Mouse (Mus musculus) heart, postnatal 10 days (tissue): ENCODE measurements around the gene 4930579F01Rik. TPM values are rescaled to one million over a fixed set of nuclear protein-coding genes. Genes with fewer than 3 reads are reported as not detected.
A peak's percentile ranks its signal among the peaks of the same experiment; 100 is the strongest.

Source experiments
- DNase-seq, 2 experiments: peaks; one replicate each; pipeline ENCODE4 v3.0.0; 2021
- intact Hi-C: fragments of 180-260 bp; cut with DNase I; formaldehyde crosslinking; loops from one replicate; pipeline ENCODE4 v1.15.1; 2025
- total RNA-seq, 2 experiments: library from RNA; stranded (reverse); gene quantifications; 2 replicates each; pipeline ENCODE4 v1.2.3; 2021

Gene 4930579F01Rik
- not detected for total RNA-seq

DNA sequence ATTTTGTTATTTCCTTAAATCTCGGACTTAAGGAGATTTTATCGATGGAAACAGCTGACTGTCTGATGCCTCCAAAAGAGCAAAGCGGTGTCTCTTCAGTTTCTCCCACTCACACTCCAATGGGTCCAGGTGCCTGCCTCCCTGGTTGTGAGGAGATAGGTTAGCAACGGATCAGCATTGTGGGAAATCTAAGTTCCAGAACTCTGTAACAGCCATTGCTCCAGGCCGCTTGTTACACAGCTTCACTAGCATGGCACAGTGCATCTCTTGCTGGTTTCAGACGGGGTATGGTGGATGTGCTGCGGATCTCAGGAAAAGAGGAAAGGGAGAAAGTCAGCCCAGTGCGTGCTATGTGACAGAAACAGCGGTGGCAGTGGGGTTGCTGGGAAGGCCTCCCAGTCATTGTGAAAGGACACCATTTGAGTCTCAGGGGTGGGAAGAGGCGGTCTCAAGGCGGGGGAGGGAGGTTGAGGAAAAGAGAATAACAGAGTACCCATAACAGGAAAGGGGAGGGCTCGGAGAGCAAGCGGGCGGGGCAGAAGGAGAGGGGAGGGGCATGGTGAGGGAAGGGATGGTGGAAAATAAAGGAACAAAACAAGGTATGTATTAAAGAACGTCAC is at the start of gene 4930579F01Rik:
TSS of gene 4930579F01Rik (minus strand) at position 143 of the 620 bp plus-strand sequence.
- DNase-seq, result no peak
- intact Hi-C loops, result loop anchor here (10.0 kb wide), 1 partner anchor 711 kb away; no protein-coding TSS in a partner anchor

DNA sequence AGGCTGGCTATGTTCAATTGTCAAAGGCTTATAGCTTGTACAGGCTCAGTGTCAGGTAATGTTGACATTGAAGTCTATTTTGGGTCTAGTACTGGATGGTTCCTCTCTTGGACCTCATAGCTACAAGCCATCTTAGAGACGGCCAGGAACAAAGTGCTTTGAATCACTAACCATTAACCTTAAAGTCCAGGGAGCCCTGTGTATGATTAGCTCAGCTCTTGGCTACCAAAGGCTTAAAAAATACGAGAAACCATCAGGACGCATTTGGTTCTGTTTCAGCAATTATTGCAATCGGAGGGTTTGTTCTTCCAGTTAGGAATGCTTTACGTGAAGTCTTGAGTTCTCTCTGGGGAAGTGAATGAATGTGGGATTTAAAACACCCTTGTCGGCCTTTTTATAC is 49.3 kb upstream of the 4930579F01Rik start:
- no peak for DNase-seq
- intact Hi-C loops, result no loop called here

DNA sequence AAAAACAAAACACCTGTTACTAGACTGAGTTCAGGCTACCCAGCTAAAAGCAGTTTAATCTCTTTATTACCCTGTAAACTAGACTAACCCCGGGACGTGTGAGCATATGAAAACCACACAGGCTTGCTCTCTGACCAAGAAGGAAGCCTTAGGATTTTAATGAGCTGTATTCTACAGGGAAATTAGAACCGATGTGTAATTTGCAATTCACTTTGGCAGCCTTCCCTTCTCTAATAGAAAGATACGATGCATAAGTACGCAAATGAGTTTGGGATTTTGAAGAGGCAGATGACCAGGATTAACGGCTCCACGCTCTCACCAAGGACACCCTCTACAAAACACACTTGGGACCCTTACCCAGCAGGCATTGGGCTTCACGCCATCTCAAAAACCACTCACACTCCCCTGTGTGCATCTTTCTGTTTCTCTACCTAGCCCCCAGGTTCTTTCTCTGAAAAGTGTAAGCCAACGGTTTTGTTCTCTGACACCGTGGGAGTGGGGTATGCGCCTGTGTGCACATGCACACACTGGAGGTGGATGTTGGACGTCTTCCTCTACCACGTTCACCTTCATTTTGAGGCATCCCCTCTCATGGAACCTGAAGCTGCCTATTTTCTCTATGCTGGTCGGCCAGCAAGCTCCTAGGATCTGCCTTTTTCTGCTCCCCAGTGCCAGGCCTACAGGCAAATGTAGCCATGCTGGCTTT is 48.5 kb upstream of the 4930579F01Rik start:
- no peak for DNase-seq
- intact Hi-C loops, result no loop called here

DNA sequence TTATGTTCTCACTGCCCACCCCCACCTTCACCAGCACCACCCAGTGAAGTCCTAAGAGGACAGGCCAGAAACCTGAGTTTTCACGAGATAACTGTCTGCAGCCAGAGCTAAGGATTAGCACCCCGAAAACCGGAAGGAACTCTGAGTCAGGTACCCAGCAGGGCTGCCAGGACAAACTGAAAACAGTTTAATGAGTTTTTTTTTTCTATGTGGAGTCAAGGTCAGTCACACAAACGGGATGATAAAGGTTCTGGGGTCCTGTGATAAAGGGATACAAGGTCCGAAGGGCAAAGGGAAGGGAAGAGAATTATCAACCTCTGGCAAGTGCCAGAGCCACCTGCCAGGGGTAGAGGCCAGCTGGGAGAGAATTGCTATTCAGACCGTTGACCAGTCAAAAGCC is 47.7 kb upstream of the 4930579F01Rik start:
- intact Hi-C loops, result loop anchor here (2.0 kb wide), 1 partner anchor 39 kb away; no protein-coding TSS in a partner anchor
- DNase-seq, result peak in 1 of 2 experiments; percentile 12

DNA sequence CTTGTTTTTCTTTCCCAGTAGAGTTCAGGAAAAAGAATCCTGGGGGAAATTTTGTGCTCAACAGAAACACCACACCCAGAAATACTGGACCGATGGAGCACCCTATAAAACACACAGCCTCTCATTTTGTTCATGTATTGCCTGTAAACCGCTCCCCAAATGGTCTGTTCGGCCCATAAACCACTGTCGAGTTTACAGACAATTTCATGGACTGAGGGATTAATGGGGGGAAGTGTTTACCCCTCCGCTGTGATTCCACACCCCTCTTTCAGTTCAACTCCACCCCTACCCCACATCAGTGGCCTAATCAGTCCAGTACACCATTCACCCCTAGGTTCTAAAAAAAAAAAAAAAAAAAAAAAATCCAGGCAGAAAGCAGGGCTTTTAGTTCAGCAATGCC is 47.3 kb upstream of the 4930579F01Rik start:
- no peak for DNase-seq
- intact Hi-C loops, result loop anchor here (2.0 kb wide), 1 partner anchor 40 kb away; no protein-coding TSS in a partner anchor

DNA sequence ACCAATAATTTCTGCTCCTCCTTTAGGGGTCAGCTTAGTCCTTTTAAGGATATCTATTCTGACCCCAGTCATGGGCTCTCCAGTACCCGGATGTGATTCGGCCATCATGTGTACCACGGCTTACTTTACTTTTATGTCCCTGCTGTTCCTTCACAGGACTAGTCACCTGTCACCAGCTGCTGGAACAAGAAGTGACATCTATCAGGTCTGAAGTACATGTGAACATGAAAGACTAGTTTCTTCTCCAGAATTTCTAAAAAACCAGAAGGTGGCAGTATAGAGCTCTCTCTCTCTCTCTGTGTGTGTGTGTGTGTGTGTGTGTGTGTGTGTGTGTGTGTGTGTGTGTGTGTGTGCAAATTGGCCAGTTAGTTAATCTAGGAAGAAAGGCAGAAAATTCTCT is 46.8 kb upstream of the 4930579F01Rik start:
- intact Hi-C loops, result loop anchor here (2.0 kb wide), 1 partner anchor 40 kb away; no protein-coding TSS in a partner anchor
- DNase-seq, result peak in 1 of 2 experiments; percentile 6

DNA sequence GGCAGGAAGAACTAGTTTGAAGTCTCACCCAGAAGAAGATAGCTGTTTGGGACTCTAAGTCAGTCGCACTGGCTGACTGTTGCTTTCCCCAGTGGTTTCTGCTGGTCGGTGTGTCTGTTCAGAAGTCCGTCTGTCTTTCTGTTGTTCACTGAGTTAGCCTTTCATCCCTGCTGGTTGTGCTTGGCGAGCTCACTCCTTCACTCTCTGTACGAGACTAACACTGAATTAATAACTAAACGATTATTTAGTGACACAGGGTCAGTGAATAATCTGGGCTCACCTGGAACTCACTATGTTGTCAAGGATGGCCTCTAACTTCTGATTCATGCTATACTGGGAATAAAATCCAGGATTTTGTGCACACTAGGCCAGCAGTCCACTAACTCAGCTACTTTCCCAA is 45.8 kb upstream of the 4930579F01Rik start:
- intact Hi-C loops, result loop anchor here (2.0 kb wide), 1 partner anchor 165 kb away; no protein-coding TSS in a partner anchor
- no peak for DNase-seq

DNA sequence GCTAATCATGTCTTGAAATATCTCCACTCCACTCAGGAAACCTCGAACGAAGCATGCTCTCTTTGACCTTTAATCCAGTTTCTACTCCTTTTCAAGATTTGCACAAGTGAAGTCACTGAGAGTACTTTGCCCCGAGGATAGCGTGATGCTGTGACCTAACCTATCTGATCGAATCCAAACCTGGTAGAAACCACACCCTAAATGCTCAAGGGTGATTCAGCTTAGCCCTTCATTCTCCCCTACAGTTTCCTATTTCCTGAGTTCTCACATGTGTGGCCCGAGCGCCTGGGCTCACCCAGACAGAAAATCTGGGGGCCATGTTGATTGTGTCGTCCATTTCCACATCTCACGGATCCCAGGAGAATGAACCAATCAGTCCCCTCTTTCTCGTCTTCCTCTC is 44.4 kb upstream of the 4930579F01Rik start:
- no peak for DNase-seq
- intact Hi-C loops, result loop anchor here (2.0 kb wide), 1 partner anchor 167 kb away; no protein-coding TSS in a partner anchor

DNA sequence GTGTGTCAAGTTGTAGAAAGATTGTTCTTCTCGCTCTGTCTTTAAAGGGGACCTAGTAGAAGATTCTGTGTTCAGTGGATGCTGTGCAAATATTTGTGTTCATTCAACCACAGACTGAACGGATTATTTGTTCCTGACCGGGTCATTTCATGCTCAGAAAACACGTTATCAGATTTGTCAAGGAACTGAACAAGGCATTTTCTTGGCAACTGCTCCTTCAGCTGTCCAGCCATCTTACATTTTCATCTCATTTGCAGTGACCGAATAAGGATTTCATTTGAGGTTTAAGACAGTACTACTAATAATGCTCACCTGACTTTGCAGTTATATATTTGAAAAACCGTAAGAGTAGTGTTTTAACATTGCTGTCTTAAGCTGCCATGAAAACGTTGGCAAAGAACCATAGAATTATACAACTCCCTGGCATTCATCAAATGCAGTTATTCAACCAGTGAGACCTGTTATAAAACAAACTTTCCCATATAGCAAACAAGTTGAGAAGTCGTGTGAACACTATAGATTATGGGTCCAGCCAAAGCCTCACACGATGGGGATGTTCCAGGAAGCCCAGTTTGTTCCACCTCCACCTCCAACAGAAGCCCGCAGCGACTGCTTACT is 43.0 kb upstream of the 4930579F01Rik start:
- DNase-seq, result no peak
- intact Hi-C loops, result no loop called here

DNA sequence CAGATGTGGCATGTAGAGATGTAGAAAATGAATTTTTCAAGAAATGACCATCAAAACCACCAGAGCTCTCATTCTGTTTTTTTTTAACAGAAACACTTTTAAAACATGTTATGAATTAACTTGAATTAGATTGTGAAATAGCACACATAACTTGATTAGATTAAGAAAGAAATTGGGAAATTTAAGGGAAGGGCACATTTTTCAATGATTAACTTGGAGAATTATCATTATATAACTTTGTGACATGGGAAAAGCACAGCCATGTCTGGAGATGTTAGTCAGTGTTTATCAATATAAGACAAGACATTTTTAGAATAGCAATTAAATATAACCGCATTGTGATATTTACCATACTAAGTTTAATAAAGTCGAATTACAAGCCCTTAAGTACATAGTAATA is 37.9 kb upstream of the 4930579F01Rik start:
- DNase-seq, result no peak
- intact Hi-C loops, result no loop called here

DNA sequence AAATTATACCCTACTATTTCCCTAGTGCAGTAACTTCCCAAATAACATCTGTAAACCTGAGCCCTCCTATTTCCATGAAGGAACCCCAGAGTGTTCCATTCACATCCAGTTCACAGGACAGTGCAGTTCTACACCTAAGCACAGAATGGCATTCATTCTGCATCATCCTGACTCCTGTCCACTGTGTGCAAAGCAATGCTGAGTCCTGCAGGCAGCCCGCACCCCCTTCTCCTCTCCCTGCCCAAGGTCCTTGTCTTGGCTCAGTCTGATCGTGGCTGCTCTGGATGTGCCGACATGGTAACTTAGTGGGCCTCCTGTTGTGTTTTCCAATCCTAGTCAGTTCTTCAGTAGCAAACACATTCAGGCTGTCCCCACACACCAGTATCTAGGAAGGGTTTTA is 36.6 kb upstream of the 4930579F01Rik start:
- no peak for DNase-seq
- intact Hi-C loops, result no loop called here

DNA sequence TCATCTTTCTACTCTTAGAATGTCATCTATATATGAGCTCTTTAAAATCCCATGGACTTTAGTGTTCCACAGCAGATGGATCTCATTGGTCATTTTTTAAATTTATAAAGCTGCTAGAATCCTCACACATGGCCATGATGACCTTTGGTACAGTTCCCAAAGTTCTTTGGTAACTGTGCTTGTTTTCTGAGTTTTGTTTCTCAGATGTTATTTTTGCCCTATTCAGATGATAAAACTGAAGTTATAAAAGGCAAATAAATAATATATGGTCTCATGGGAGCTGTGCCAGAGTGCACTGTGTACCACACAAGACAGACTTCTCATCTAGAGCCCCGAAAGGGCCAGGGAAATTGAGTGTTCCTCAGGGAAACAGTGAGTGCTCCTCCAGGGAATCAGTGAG is 35.8 kb upstream of the 4930579F01Rik start:
- intact Hi-C loops, result no loop called here
- no peak for DNase-seq

DNA sequence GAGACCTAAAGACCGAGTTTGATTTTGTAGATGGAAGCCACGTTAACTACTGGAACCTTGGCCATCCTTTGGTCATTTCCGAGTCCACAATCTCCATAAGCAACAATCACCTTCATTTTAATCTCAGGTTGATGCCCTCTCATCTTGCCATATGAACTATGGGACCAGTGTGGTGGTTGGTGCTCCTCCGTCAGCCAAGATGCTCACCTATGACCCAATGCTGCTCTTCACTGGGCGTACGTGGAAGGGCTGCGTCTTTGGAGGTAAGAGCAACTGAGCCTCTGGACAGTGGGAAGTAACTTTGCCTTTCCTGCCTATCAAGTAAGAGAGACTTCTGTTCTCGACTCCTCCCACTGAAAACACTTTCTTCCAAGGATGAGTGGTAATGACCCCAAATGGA is 34.2 kb upstream of the 4930579F01Rik start:
- intact Hi-C loops, result no loop called here
- no peak for DNase-seq

DNA sequence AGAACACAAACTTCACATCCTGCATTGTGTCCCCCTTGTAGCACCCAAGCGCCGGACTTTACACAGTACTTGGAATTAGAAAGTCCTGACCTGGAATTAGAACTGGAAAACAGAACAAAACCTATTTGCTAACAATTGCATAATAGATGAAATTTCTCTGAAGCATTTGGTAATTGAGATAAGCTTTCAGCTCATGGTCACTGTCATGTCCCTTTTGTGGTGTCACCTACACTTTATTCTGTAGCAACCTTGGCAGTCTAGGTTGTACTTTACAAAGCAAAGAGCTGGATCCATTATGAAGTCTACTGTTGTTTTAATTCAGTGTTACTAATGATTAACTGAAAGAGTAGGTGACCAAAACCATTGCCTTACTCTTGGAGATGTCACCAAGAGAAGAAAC is 33.5 kb upstream of the 4930579F01Rik start:
- DNase-seq, result no peak
- intact Hi-C loops, result no loop called here

DNA sequence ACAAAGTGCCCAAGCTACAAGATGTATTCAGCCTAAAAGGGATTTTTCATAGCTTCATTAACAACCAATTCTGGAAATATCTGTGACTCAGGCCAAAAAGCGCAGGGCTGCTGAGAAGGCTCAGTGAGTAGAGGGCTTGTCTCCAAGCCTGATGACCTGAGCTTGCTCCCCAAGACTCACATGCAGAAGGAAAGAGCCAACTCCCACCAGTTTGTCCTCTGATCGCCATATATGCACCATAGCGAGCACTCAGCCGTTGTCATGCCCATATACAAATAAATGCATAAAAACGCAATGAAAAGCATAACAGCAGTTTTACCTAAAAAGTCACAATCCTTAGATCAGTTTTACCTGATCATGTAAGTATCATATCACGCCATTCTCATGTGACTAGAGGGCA is 32.9 kb upstream of the 4930579F01Rik start:
- no peak for DNase-seq
- intact Hi-C loops, result no loop called here

DNA sequence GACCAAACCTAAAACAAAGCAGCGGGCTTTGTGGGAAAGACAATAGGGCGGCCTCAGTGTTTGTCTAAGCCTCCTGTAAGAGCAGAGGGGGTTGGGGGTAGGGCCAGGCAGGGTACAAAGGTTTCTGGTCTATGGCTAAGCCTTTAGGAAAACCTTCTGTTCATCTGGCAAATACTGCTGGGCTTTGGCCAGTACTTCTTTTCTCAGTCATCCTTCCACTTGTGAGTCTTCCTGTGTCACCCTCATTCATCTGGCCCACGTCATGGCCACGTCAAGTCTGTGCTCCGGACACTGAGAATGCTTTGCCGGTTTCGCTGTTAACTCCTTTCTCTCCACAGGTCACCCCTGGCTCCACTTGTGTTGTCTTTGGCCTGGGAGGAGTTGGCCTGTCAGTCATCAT is 32.2 kb upstream of the 4930579F01Rik start:
- intact Hi-C loops, result no loop called here
- DNase-seq, result peak in 1 of 2 experiments; percentile 19

DNA sequence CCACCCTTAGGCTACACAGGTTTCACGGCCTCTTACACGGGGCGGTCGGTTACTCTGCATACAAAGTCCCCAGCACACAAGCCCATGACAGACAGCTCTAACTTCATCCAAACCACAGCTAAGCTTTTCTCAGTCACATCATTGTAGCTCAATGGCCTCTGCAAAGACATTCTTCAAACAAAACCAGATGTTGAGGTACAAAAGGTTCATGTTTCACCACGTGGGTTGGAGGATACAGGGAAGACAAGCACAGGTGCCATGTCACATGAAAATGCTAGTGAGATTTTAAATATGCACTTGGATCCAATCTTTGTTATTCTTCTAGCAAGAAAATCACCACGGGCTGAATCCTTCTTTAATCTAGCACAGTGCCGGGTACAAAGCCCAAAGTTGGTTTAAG is 31.7 kb upstream of the 4930579F01Rik start:
- intact Hi-C loops, result no loop called here
- DNase-seq, result no peak

DNA sequence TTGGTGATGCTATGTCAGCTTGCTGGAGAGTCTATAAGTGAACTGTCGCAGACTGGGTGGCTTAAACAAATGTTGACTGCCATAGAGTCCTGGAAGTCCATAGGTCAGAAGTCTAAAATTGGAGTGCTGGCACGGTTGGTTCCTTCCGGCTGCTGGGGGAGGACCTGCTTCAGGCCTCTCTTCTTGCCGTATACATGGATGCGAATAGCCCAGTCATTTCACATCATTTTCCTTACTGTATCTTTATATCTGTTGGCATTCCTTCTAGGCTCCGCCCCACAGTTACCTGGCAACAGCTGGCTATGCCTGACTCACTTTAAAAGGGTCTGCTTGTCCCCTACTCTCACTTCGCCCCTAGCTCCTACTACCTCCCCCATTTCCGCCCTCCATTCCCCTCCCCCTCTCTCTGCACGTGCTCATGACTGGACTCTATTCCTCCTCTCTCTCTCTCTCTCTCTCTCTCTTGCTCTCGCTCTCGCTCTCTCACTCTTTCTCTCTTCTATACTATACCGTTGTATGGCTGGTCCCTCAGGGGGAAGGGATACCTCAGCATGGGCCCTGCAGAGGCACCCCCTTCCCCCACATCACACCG is 30.8 kb upstream of the 4930579F01Rik start:
- intact Hi-C loops, result no loop called here
- DNase-seq, result no peak

DNA sequence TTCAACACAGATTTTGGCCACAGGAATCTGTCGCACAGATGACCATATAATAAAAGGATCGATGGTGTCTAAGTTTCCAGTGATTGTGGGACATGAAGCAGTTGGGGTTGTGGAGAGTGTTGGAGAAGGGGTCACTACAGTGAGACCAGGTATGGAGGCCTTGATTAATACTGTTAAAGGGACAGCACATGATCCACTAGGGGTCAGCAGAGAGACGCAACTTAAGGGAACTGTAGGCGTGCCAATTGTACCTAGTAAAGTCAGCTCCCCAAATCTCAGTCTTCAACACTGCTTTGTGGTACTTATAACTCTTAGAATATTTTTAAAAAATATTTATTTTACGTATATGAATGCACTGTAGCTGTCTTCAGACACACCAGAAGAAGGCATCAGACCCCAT is 29.3 kb upstream of the 4930579F01Rik start:
- peak; percentile 72 to 83 for DNase-seq
- intact Hi-C loops, result loop anchor here (1.0 kb wide), 2 partner anchors 182 to 209 kb away; no protein-coding TSS in a partner anchor

DNA sequence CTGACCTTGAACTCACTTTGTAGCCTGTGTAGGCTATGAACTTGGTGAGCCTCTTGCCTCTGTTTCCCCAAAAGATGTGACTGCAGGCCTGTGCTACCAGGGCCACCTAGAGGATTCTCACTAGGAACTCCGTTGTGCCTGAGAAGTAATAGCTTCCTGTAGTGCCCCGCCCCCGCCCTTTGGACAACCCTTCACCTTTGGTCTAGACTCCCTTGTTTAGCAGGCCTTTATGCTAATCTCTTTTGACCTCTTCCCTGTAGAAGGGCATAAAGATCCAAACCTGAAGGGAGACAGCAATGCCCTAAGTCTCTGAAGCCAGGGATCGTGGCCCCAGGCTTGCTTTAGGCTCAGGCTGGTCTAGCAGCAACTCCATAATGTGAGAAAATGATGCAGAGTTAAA is 28.9 kb upstream of the 4930579F01Rik start:
- intact Hi-C loops, result no loop called here
- no peak for DNase-seq

DNA sequence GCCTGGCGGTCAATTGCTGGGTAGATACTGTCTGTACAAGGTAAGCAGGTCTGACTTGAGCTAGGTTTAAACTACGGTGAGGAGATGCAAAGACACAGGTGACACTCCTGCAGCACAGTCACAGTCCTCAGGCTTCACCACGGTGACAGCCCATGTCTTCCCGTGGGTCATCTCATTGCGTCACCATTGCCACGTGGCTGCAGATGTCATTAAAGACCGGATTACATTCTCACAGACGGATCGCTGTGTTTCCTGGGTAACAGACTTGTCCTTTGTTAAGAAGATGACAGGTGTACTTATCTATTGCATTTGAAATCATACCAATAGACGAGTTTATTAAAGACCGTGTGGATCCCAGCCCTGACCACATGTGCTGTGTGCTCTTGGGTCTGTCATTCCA is 27.5 kb upstream of the 4930579F01Rik start:
- intact Hi-C loops, result no loop called here
- DNase-seq, result no peak
